Mouse (Mus musculus) heart, embryonic 11.5 days (tissue): ENCODE results near the gene Apba3. TPM values are rescaled to one million over a fixed set of nuclear protein-coding genes. Genes with fewer than 3 reads are reported as not detected.

ENCODE experiments used
- ATAC-seq: fragments of 200-750 bp; cut with Nextera tagmentation; replicated peaks from 2 replicates; pipeline ENCODE4 v1.8.0; 2017; ENCODE audit warnings: moderate library complexity; ENCODE audit not compliant: insufficient number of reproducible peaks, low FRiP score, low TSS enrichment
- H3K27ac ChIP-seq: fragments of 300-500 bp; sonication (generic); 2 replicates; pipeline ENCODE4 v1.5.1; 2014; ENCODE audit warnings: mild to moderate bottlenecking, low read depth, low read length
- H3K27me3 ChIP-seq: fragments of 300-500 bp; sonication (generic); 2 replicates; pipeline ENCODE4 v1.6.1; 2014; ENCODE audit warnings: mild to moderate bottlenecking, low read length, mixed read lengths; ENCODE audit not compliant: control insufficient read depth, insufficient read depth
- H3K36me3 ChIP-seq: fragments of 300-500 bp; sonication (generic); 2 replicates; pipeline ENCODE4 v1.6.1; 2014; ENCODE audit warnings: mild to moderate bottlenecking, low read length, moderate library complexity, mixed read lengths; ENCODE audit not compliant: control insufficient read depth, insufficient read depth
- H3K4me1 ChIP-seq: fragments of 300-500 bp; sonication (generic); 2 replicates; pipeline ENCODE4 v1.6.1; 2014; ENCODE audit warnings: low read length; ENCODE audit not compliant: control insufficient read depth, insufficient read depth
- H3K4me2 ChIP-seq: fragments of 300-500 bp; sonication (generic); 2 replicates; pipeline ENCODE4 v1.6.1; 2014; ENCODE audit warnings: mild to moderate bottlenecking, moderate library complexity
- H3K4me3 ChIP-seq: fragments of 300-500 bp; sonication (generic); 2 replicates; pipeline ENCODE4 v1.5.1; 2014; ENCODE audit warnings: low read depth, low read length
- H3K9ac ChIP-seq: fragments of 300-500 bp; sonication (generic); 2 replicates; pipeline ENCODE4 v1.6.1; 2014; ENCODE audit warnings: mild to moderate bottlenecking, low read depth, low read length, moderate library complexity
- H3K9me3 ChIP-seq: fragments of 300-500 bp; sonication (generic); replicated peaks from 2 replicates; pipeline ENCODE4 v1.6.1; 2016; ENCODE audit warnings: low read length; ENCODE audit not compliant: control insufficient read depth
- WGBS: fragments of 180-500 bp; shearing (Covaris S2); extraction: QIAGEN DNeasy Blood & Tissue Kit; methylation state at CpG from one replicate; pipeline ENCODE4 v1.1.7; 2014; ENCODE audit not compliant: insufficient replicate concordance; 5-methylcytosine and 5-hydroxymethylcytosine counted together
- polyA plus RNA-seq: library from polyadenylated mRNA; unstranded; fragments of >200 nt; fragmentation: Nextera tagmentation; extraction: Ambion mirVana; gene quantifications from 2 replicates; pipeline ENCODE4 v1.2.1, GENCODE M21; 2014

Gene Apba3
- polyA plus RNA-seq, 1 experiment from 2014 or later, result 41.2 TPM

- H3K4me3 ChIP-seq, result no peak overlapping the region
- H3K9me3 ChIP-seq, result no peaks in the 10 kb centered on the region
- no peak overlapping the region for H3K9ac ChIP-seq
- H3K27me3 ChIP-seq, result no peaks in the 10 kb centered on the region
- no peak overlapping the region for H3K4me2 ChIP-seq
- peaks cover 26% of the 10 kb centered on the region for H3K4me1 ChIP-seq
- peaks cover 29% of the 10 kb centered on the region for H3K36me3 ChIP-seq
- no peak for ATAC-seq
- no peak overlapping the region for H3K27ac ChIP-seq
- WGBS, result 89% methylated on average over 16 of the region's 16 CpGs
These were observed 48.8 kb downstream of the Apba3 start for GRCm38 (mm10) chr10:81315587-81315986.

- WGBS, result 46% methylated on average over 16 of the region's 16 CpGs
- no peak overlapping the region for H3K27ac ChIP-seq
- peak overlapping the region; percentile 66; the same call in 1 of the 2 replicates for H3K9ac ChIP-seq
- ATAC-seq, result no peak
- H3K36me3 ChIP-seq, result peaks cover 23% of the 10 kb centered on the region
- peak overlapping the region; percentile 28 for H3K4me3 ChIP-seq
- H3K27me3 ChIP-seq, result no peaks in the 10 kb centered on the region
- peak overlapping the region; percentile 63 for H3K4me2 ChIP-seq
- H3K9me3 ChIP-seq, result no peaks in the 10 kb centered on the region
- H3K4me1 ChIP-seq, result peaks cover 26% of the 10 kb centered on the region
These were observed 49.7 kb downstream of the Apba3 start for GRCm38 (mm10) chr10:81316338-81317060.

GRCm38 (mm10) chr10:81317273-81317672, 50.5 kb downstream of the Apba3 start:
- Histone ChIP-seq H3K27ac (no peak overlapping the region), H3K4me1 (peaks cover 34% of the 10 kb centered on the region), H3K9ac (peak overlapping the region; percentile 66), H3K36me3 (peaks cover 19% of the 10 kb centered on the region), H3K4me3 (peak overlapping the region; percentile 28), H3K27me3 (no peaks in the 10 kb centered on the region), H3K9me3 (no peaks in the 10 kb centered on the region), H3K4me2 (peak overlapping the region; percentile 63)
- WGBS, result 8% methylated on average over 20 of the region's 20 CpGs
- no peak for ATAC-seq

- Histone ChIP-seq H3K4me3 (no peak overlapping the region), H3K4me1 (peaks cover 37% of the 10 kb centered on the region)
These were observed 52.0 kb downstream of the Apba3 start for GRCm38 (mm10) chr10:81318589-81319329.

GRCm38 (mm10) chr10:81319330-81319699, 52.6 kb downstream of the Apba3 start:
- Histone ChIP-seq H3K9ac (peak overlapping the region; percentile 72; the same call in 1 of the 2 replicates), H3K27ac (peak overlapping the region; percentile 85; the same call in 1 of the 2 replicates), H3K9me3 (no peaks in the 10 kb centered on the region), H3K4me2 (peak overlapping the region; percentile 87), H3K27me3 (no peaks in the 10 kb centered on the region), H3K4me1 (peaks cover 37% of the 10 kb centered on the region), H3K4me3 (peak overlapping the region; percentile 96), H3K36me3 (peaks cover 25% of the 10 kb centered on the region)
- WGBS, result 43% methylated on average over 8 of the region's 8 CpGs
- no peak for ATAC-seq

More at GRCm38 (mm10) chr10:81318589-81319329, 52.0 kb downstream of the Apba3 start:
- no peaks in the 10 kb centered on the region for H3K9me3 ChIP-seq
- ATAC-seq, result no peak
- no peak overlapping the region for H3K27ac ChIP-seq
- H3K9ac ChIP-seq, result peak overlapping the region; percentile 72; the same call in 1 of the 2 replicates
- peak overlapping the region; percentile 87 for H3K4me2 ChIP-seq
- H3K27me3 ChIP-seq, result no peaks in the 10 kb centered on the region
- peaks cover 25% of the 10 kb centered on the region for H3K36me3 ChIP-seq
- WGBS, result 87% methylated on average over 13 of the region's 13 CpGs

- WGBS, result 2% methylated on average over 38 of the region's 38 CpGs
These were observed 53.2 kb downstream of the Apba3 start for GRCm38 (mm10) chr10:81319741-81320549.

GRCm38 (mm10) chr10:81320550-81321347, 54.0 kb downstream of the Apba3 start, which contains the start of gene Cactin:
Gene Cactin, plus strand, starts transcription at chr10:81321103.
- Histone ChIP-seq H3K27me3 (no peaks in the 10 kb centered on the region), H3K4me2 (peak within 1 kb of the TSS; percentile 87), H3K36me3 (peaks cover 37% of the 10 kb centered on the region), H3K4me3 (peak within 1 kb of the TSS; percentile 96), H3K27ac (peak within 1 kb of the TSS; percentile 85), H3K9me3 (no peaks in the 10 kb centered on the region), H3K4me1 (peaks cover 37% of the 10 kb centered on the region), H3K9ac (peak within 1 kb of the TSS; percentile 88)
- ATAC-seq, result peak; percentile 90
- WGBS, result under 1% methylated on average over 68 of the region's 68 CpGs

More at GRCm38 (mm10) chr10:81319741-81320549, 53.2 kb downstream of the Apba3 start:
- Histone ChIP-seq H3K9ac (peak overlapping the region; percentile 72), H3K4me2 (peak overlapping the region; percentile 87), H3K9me3 (no peaks in the 10 kb centered on the region), H3K27me3 (no peaks in the 10 kb centered on the region), H3K4me1 (peaks cover 37% of the 10 kb centered on the region), H3K4me3 (peak overlapping the region; percentile 96), H3K27ac (peak overlapping the region; percentile 85), H3K36me3 (peaks cover 31% of the 10 kb centered on the region)
- no peak for ATAC-seq
